Mouse (Mus musculus) forebrain, postnatal 0 days (tissue): Measurements from ENCODE around the gene Iqschfp. TPM values are rescaled to one million over a fixed set of nuclear protein-coding genes. Genes with fewer than 3 reads are reported as not detected.
A peak's percentile ranks its signal among the peaks of the same experiment; 100 is the strongest.

Experiments
- ATAC-seq: fragments of 200-750 bp; cut with Nextera tagmentation; 2 replicates; pipeline ENCODE4 v1.8.0; 2017; ENCODE audit warnings: mild to moderate bottlenecking, moderate library complexity
- DNase-seq: peaks from one replicate; pipeline ENCODE4 v3.0.0-alpha.2; 2015
- H3K27ac ChIP-seq: fragments of 300-500 bp; sonication (generic); 2 replicates; pipeline ENCODE4 v1.5.1; 2014; ENCODE audit warnings: low read depth, mild to moderate bottlenecking, antibody characterized with exemption, low read length, moderate library complexity, mixed read lengths
- H3K27me3 ChIP-seq: fragments of 300-500 bp; sonication (generic); 2 replicates; pipeline ENCODE4 v1.6.1; 2014; ENCODE audit warnings: mild to moderate bottlenecking, low read length, mixed read lengths; ENCODE audit not compliant: insufficient read depth
- H3K36me3 ChIP-seq: fragments of 300-500 bp; sonication (generic); 2 replicates; pipeline ENCODE4 v1.6.1; 2014; ENCODE audit warnings: mild to moderate bottlenecking, moderate library complexity; ENCODE audit not compliant: insufficient read depth
- H3K4me1 ChIP-seq: fragments of 300-500 bp; sonication (generic); 2 replicates; pipeline ENCODE4 v1.6.1; 2014; ENCODE audit warnings: antibody characterized with exemption; ENCODE audit not compliant: insufficient read depth
- H3K4me2 ChIP-seq: fragments of 300-500 bp; sonication (generic); 2 replicates; pipeline ENCODE4 v1.6.1; 2014; ENCODE audit warnings: low read depth, mild to moderate bottlenecking, moderate library complexity
- H3K4me3 ChIP-seq: fragments of 300-500 bp; sonication (generic); 2 replicates; pipeline ENCODE4 v1.5.1; 2014; ENCODE audit warnings: low read depth, low read length, mixed read lengths
- H3K9ac ChIP-seq: fragments of 300-500 bp; sonication (generic); 2 replicates; pipeline ENCODE4 v1.6.1; 2014; ENCODE audit warnings: mild to moderate bottlenecking
- H3K9me3 ChIP-seq: fragments of 300-500 bp; sonication (generic); 2 replicates; pipeline ENCODE4 v1.6.1; 2016; ENCODE audit warnings: low read length
- CTCF ChIP-seq: sonication (generic); IDR thresholded peaks from 2 replicates; pipeline ENCODE4 v1.5.1; 2016; ENCODE audit warnings: antibody characterized with exemption, control low read depth, low read depth
- WGBS: fragments of 180-500 bp; shearing (Covaris S2); extraction: QIAGEN DNeasy Blood & Tissue Kit; methylation state at CpG from one replicate; pipeline ENCODE4 v1.1.7; 2014; 5-methylcytosine and 5-hydroxymethylcytosine counted together
- polyA plus RNA-seq: library from polyadenylated mRNA; unstranded; fragments of >200 nt; fragmentation: Nextera tagmentation; extraction: Ambion mirVana; gene quantifications from 2 replicates; pipeline ENCODE4 v1.2.1, GENCODE M21; 2015
- total RNA-seq: library from RNA; depleted of rRNA; stranded (reverse); fragments of >200 nt; gene quantifications from 2 replicates; pipeline ENCODE4 v1.2.3, GENCODE M21; 2014

Gene Iqschfp
- total and polyA plus RNA-seq, 2 experiments from 2014 or later = 6.6 to 8.8 TPM

DNA sequence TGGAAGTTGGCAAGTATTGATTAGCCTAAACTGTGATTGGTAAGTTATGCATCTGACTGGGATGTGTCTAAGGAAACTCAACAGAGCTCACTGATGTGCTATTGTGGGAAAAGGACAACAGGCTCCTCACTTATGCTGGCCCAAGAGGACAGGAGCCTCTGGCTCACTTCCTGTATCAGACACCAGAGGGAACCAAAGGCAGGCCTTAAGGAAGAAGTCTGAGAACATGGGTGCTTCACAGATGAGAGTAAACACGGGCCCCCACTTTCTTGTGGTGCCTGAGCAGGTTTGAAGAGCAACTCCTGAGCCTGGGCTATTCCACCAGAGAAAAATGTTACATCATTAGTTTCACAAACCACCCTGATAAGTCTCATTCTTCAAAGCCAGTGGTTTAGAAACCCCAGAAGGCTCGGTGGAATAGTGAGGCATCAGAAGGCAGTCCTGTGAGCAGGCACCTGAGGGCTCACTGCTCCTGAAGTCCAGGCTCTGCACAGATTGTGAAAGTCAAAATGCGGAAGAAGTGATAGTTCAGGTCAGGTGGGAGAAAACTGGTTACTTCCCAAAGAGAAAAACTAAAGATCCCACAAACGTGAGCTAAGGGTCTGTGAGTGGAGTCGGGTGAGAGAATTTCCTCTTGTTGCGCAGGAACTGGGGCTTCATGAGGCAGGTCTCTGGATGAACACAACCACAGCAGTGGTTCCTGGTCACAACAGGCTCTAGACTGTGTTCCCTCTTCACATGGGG, 754.5 kb downstream of the Iqschfp start:
- Histone ChIP-seq H3K9ac (no peak overlapping the region), H3K9me3 (no peaks in the 10 kb centered on the region), H3K4me3 (no peak overlapping the region), H3K4me1 (no peaks in the 10 kb centered on the region), H3K27me3 (no peaks in the 10 kb centered on the region), H3K27ac (no peak overlapping the region), H3K4me2 (no peak overlapping the region), H3K36me3 (no peaks in the 10 kb centered on the region)
- WGBS = 92% methylated on average over 6 of the region's 6 CpGs
- ATAC-seq = no peak
- DNase-seq = no peak
- no peak; the same call in 1 of the 2 replicates for TF ChIP-seq CTCF

DNA sequence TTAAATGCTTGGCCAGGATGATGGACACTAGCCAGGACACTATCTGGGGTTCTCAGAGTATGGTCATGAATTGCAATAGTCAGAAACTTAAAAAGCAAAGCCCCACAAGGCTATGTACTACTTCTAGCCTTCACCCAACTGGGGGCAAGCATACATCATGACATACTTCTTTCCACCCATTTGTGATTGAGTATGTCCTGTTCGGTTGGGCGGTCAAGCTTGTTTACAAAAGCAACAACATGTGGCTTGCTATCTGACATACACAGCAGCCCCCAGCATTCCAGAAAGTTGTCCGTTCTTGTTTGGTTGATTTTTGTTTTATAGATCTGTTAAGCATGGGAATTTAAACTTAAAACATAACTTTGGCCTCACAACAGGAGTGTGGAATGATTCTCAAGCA, 755.2 kb downstream of the Iqschfp start:
- Histone ChIP-seq H3K27me3 (no peaks in the 10 kb centered on the region), H3K9ac (no peak overlapping the region), H3K9me3 (no peaks in the 10 kb centered on the region), H3K4me1 (no peaks in the 10 kb centered on the region), H3K27ac (no peak overlapping the region), H3K4me2 (no peak overlapping the region), H3K36me3 (no peaks in the 10 kb centered on the region), H3K4me3 (no peak overlapping the region)
- no peak for TF ChIP-seq CTCF
- WGBS = 95% methylated on average over 3 of the region's 3 CpGs
- ATAC-seq = no peak
- DNase-seq = no peak

DNA sequence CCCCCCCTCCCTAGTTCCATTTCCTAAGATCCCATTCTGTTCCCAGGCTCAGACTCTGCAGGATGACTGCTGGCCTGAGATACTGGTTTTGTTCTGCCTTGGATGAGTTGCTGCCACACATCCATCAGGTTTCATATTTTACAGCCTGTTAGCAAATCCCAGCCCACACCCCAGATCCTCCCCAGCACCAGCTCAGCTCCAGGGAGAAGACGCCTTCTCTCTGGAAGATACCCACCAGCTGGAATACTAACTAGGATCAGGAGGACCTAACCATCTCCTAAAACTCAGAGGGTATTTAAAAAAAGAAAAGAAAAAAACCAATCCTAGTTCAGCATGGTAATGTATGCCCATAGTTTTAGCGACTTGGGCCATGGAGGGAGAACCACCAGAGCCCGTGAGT, 758.2 kb downstream of the Iqschfp start:
- no peak for TF ChIP-seq CTCF
- Histone ChIP-seq H3K27me3 (no peaks in the 10 kb centered on the region), H3K9ac (no peak overlapping the region), H3K4me2 (no peak overlapping the region), H3K36me3 (no peaks in the 10 kb centered on the region), H3K4me1 (no peaks in the 10 kb centered on the region), H3K4me3 (no peak overlapping the region), H3K27ac (no peak overlapping the region), H3K9me3 (no peaks in the 10 kb centered on the region)
- DNase-seq (no peak), ATAC-seq (no peak)
- 93% methylated on average over 3 of the region's 3 CpGs for WGBS

DNA sequence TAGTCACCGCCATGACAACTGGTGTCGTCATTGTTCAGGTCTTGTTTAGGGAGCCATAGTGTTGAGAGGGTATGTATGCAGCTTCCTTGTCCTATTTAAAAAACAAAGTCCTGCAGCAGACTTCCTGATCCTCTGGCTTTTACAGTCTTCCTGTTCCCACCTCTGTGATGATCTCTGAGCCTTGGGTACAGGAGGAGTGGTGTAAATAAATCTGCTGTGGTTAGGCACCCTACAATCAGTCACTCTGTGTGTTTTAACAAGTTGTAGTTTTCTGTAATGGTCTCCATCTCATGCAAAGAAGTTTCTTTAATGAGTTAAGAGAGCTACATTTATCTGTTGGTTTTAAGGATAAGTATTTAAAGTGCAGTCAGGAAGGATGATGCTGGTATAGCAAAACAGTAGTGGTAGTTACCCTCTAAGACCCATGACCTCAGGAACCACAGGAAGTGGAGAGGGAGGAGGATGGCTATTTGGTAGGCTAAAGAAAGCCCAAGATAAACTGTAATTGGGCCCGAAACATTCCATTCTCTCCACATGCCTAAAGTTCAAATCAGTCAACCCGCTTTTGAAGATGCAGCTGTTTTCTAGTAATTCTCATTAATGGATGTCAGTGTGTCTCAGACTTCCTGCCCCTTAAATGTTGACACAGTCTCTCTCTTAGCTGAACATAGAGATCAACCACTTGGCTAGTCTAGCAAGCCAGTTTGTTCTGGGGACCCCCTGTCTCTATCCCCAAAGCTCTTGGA, 764.7 kb downstream of the Iqschfp start:
- no peaks in the 10 kb centered on the region for H3K36me3 ChIP-seq
- ATAC-seq (no peak), DNase-seq (no peak)
- WGBS = 92% methylated on average over 4 of the region's 4 CpGs
- H3K9me3 ChIP-seq = no peaks in the 10 kb centered on the region
- no peak overlapping the region for H3K9ac ChIP-seq
- no peak overlapping the region for H3K4me3 ChIP-seq
- H3K4me1 ChIP-seq = no peaks in the 10 kb centered on the region
- H3K4me2 ChIP-seq = no peak overlapping the region
- no peaks in the 10 kb centered on the region for H3K27me3 ChIP-seq
- H3K27ac ChIP-seq = no peak overlapping the region
- TF ChIP-seq CTCF = no peak

DNA sequence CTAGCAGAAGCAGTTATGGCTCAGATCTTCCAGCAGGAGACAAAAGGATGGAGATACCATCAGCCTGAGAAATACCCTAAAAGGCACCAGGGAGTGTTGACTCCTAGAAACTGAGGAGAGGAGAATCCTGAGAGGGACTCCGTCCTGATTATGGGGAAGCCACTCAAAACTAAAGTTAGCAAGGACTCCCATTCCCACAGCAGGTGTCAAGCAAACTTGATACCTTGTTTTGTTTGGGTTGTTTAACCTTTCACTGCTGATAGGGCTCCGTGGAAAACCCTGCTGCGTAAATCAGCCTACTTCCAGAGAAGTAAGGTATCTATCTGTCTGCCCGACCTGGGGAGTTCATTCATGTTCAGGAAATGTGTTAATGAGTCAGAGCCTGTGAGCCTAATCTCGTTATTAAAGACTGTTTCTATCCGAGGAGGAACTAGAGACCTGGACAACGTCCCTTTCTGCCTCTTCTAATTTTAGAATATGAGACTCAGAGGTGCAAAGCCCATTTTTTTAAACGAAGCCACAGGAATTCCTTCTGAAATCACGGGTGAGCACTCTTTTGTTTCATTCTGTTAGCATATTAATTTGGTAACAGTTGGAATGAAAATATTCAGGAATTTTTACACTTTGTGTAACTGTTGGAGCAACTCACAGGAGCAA, 765.7 kb downstream of the Iqschfp start:
- Histone ChIP-seq H3K27ac (no peak overlapping the region), H3K9ac (no peak overlapping the region), H3K4me3 (no peak overlapping the region), H3K4me2 (no peak overlapping the region), H3K27me3 (no peaks in the 10 kb centered on the region), H3K9me3 (no peaks in the 10 kb centered on the region), H3K36me3 (no peaks in the 10 kb centered on the region), H3K4me1 (no peaks in the 10 kb centered on the region)
- no peak for ATAC-seq
- no peak for DNase-seq
- 28% methylated on average over 9 of the region's 9 CpGs for WGBS
- no peak for TF ChIP-seq CTCF

DNA sequence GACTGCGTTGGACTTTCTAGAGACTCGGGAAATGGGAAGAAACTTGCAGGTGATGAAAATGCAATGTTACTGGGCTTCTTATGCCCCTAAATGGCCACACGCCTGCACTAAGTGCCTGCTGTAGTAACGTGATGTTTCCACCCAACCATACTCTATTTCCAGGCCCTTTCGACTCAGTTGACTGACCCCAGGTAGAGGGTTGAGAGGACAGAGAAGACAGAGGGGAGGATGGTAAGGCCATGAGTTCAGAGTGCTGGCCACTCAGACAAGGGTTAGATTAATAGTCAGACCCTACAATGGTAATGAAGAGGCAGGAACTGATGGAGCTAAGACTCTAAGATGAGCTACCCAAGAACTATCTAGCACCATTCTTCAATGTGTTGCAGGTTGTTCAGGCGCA, 768.0 kb downstream of the Iqschfp start:
- H3K9me3 ChIP-seq = no peaks in the 10 kb centered on the region
- no peak for ATAC-seq
- no peaks in the 10 kb centered on the region for H3K27me3 ChIP-seq
- no peak for TF ChIP-seq CTCF
- H3K9ac ChIP-seq = no peak overlapping the region
- no peaks in the 10 kb centered on the region for H3K36me3 ChIP-seq
- 94% methylated on average over 6 of the region's 6 CpGs for WGBS
- H3K4me3 ChIP-seq = no peak overlapping the region
- H3K4me2 ChIP-seq = no peak overlapping the region
- H3K27ac ChIP-seq = no peak overlapping the region
- no peak for DNase-seq
- H3K4me1 ChIP-seq = no peaks in the 10 kb centered on the region

DNA sequence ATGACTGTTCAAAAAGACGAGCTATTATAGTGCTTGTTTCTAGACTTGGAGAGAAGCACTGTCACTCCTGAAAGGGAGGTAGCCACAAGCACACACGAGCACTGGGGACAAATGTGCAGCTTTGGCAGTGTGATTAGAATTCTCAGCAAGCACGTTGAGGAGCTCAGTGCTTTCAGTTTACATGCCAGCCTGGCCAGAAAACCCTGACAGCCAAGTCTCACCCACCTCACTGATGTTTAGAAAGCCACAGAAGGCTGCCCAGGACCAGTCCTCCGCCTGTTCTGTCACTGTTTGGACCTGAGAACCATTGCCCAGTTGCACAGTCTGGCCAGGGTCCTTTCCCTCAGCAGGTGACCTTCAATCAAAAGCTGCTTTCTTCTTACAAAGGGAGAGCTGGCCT, 768.5 kb downstream of the Iqschfp start:
- no peak for TF ChIP-seq CTCF
- H3K4me1 ChIP-seq = no peaks in the 10 kb centered on the region
- no peak overlapping the region for H3K4me2 ChIP-seq
- no peak overlapping the region for H3K4me3 ChIP-seq
- no peaks in the 10 kb centered on the region for H3K36me3 ChIP-seq
- H3K27ac ChIP-seq = no peak overlapping the region
- peak; percentile 25; the same call in 1 of the 2 replicates for ATAC-seq
- no peak overlapping the region for H3K9ac ChIP-seq
- H3K9me3 ChIP-seq = no peaks in the 10 kb centered on the region
- H3K27me3 ChIP-seq = no peaks in the 10 kb centered on the region
- WGBS = 36% methylated on average over 4 of the region's 4 CpGs
- no peak for DNase-seq
